Mouse (Mus musculus) myocyte (in vitro differentiated cells): ENCODE results near the gene Ncln.

Experiments
- CEBPB ChIP-seq: IDR thresholded peaks from 2 replicates; pipeline ENCODE4 v1.6.1; 2011; ENCODE audit warnings: mild to moderate bottlenecking, moderate library complexity; ENCODE audit not compliant: poor library complexity, insufficient read depth, severe bottlenecking
- E2F4 ChIP-seq: IDR thresholded peaks from one replicate; pipeline ENCODE4 v1.6.1; 2011; ENCODE audit warnings: mild to moderate bottlenecking, control low read depth, moderate library complexity; ENCODE audit not compliant: insufficient read depth
- MAX ChIP-seq: IDR thresholded peaks from one replicate; pipeline ENCODE4 v1.6.1; 2011; ENCODE audit warnings: low read depth, mild to moderate bottlenecking, control low read depth
- MYOD1 ChIP-seq, 3 experiments: IDR thresholded peaks; one replicate each; pipeline ENCODE4 v1.6.1; 2011; ENCODE audit warnings: control low read depth in 2 of 3, low read depth in 2 of 3, mild to moderate bottlenecking in 2 of 3, moderate library complexity in 1 of 3; ENCODE audit not compliant: insufficient read length in 2 of 3, control insufficient read depth in 1 of 3
- MYOG ChIP-seq, 3 experiments: IDR thresholded peaks; one replicate each; pipeline ENCODE4 v1.6.1; 2011; ENCODE audit warnings: control low read depth in 2 of 3, low read depth in 2 of 3, mild to moderate bottlenecking in 2 of 3; ENCODE audit not compliant: insufficient read length in 2 of 3, control insufficient read depth in 1 of 3, insufficient read depth in 1 of 3
- POLR2A ChIP-seq: IDR thresholded peaks from one replicate; pipeline ENCODE4 v1.6.1; 2011; ENCODE audit warnings: low read depth, mild to moderate bottlenecking, control low read depth, moderate library complexity; ENCODE audit not compliant: insufficient read length
- POLR2AphosphoS2 ChIP-seq: IDR thresholded peaks from one replicate; pipeline ENCODE4 v1.6.1; 2011; ENCODE audit warnings: low read depth, control low read depth; ENCODE audit not compliant: insufficient read length
- REST ChIP-seq: IDR thresholded peaks from one replicate; pipeline ENCODE4 v1.6.1; 2011; ENCODE audit warnings: mild to moderate bottlenecking, control low read depth, moderate library complexity; ENCODE audit not compliant: insufficient read depth, insufficient read length
- SRF ChIP-seq: IDR thresholded peaks from one replicate; pipeline ENCODE4 v1.6.1; 2011; ENCODE audit warnings: low read depth; ENCODE audit not compliant: control insufficient read depth, insufficient read length
- TCF12 ChIP-seq: IDR thresholded peaks from one replicate; pipeline ENCODE4 v1.6.1; 2011; ENCODE audit warnings: mild to moderate bottlenecking, control low read depth; ENCODE audit not compliant: poor library complexity, insufficient read depth, severe bottlenecking
- TCF3 ChIP-seq: IDR thresholded peaks from one replicate; pipeline ENCODE4 v1.6.1; 2011; ENCODE audit warnings: low read depth, control low read depth; ENCODE audit not compliant: insufficient read length
- USF1 ChIP-seq: IDR thresholded peaks from one replicate; pipeline ENCODE4 v1.6.1; 2011; ENCODE audit warnings: low read depth, mild to moderate bottlenecking, control low read depth, moderate library complexity

DNA sequence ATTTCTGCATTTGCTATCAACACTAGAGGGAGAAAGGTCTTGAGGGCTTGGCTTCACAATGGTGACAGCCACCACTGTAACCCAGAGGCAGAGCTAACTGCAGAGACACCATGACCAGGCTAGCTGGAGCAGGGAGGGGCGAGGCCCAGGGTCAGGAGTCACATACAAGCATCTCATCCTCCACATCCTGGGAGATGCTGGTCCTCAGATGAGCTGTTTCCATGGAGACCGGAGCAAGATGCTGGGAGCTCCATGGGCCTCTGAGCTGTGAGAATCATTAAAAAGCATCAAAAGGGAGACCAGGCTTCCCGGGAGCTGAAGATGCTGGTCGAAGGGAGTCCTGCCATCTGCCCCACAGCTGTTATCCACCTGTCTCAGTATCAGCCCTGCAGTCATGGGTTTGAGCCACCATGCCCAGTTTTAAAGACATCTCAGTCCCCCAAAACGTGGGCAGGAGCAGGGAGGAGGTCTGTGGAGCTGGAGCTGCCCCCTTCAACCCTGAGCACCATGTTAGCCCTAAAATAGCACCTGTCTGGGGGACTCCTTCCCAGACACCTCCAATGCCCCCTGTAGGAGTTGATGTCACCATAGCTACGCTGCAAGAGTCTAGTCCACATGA, 11.6 kb downstream of the Ncln start:
- TF ChIP-seq MYOD1 (IDR thresholded peaks at IDR 0.05; ENCODE audit: control insufficient read depth in 1 of 3, insufficient read length in 2 of 3, low read depth in 2 of 3) (peak in 2 of 3 experiments; percentile 41 to 47), POLR2AphosphoS2 (peak; percentile 14), USF1 (no peak), MAX (no peak), POLR2A (no peak), CEBPB (no peak), SRF (no peak), TCF3 (no peak), TCF12 (no peak), REST (no peak), MYOG (IDR thresholded peaks at IDR 0.05; ENCODE audit: control insufficient read depth in 1 of 3, insufficient read depth in 1 of 3, insufficient read length in 2 of 3, low read depth in 2 of 3) (peak in 1 of 3 experiments; percentile 41), E2F4 (no peak)
